Mouse (Mus musculus) CD4-positive, CD25-positive, alpha-beta regulatory T cell, adult 2 months (primary cell): ENCODE measurements around the gene Bicdl1.

Experiments used
- DNase-seq: peaks from one replicate; pipeline ENCODE4 v3.0.0-alpha.2; 2012; ENCODE audit warnings: low read depth, low spot score

The Bicdl1 gene

GRCm38 (mm10) chr5:115667894-115668293 lies 63.5 kb downstream of the Bicdl1 start:
- DNase-seq: no peak

- no peak for DNase-seq
Observed at GRCm38 (mm10) chr5:115667210-115667609, 64.2 kb downstream of the Bicdl1 start.

- no peak for DNase-seq
Observed at GRCm38 (mm10) chr5:115666366-115667065, 64.9 kb downstream of the Bicdl1 start.

- DNase-seq: no peak
Observed at GRCm38 (mm10) chr5:115662658-115663057, 68.8 kb downstream of the Bicdl1 start.

- DNase-seq: no peak
Observed at GRCm38 (mm10) chr5:115658352-115658751, 73.1 kb downstream of the Bicdl1 start.

GRCm38 (mm10) chr5:115657234-115657633 lies 74.2 kb downstream of the Bicdl1 start:
- DNase-seq: no peak

- no peak for DNase-seq
Observed at GRCm38 (mm10) chr5:115656677-115657076, 74.7 kb downstream of the Bicdl1 start.

- no peak for DNase-seq
Observed at GRCm38 (mm10) chr5:115653776-115654175, 77.6 kb downstream of the Bicdl1 start.

- DNase-seq: peak; percentile 99
Observed at GRCm38 (mm10) chr5:115652681-115653575, 78.5 kb downstream of the Bicdl1 start.

GRCm38 (mm10) chr5:115651821-115652220 lies 79.6 kb downstream of the Bicdl1 start:
- no peak for DNase-seq

GRCm38 (mm10) chr5:115650885-115651284 lies 80.5 kb downstream of the Bicdl1 start:
- DNase-seq: no peak

- DNase-seq: no peak
Observed at GRCm38 (mm10) chr5:115649699-115650098, 81.7 kb downstream of the Bicdl1 start.

GRCm38 (mm10) chr5:115648876-115649275 lies 82.5 kb downstream of the Bicdl1 start:
- no peak for DNase-seq

- DNase-seq: peak; percentile 54
Observed at GRCm38 (mm10) chr5:115644192-115644591, 87.2 kb downstream of the Bicdl1 start.

GRCm38 (mm10) chr5:115635536-115635935 lies 95.9 kb downstream of the Bicdl1 start:
- DNase-seq: peak; percentile 58

- no peak for DNase-seq
Observed at GRCm38 (mm10) chr5:115634046-115634445, 97.4 kb downstream of the Bicdl1 start.

GRCm38 (mm10) chr5:115633060-115633459 lies 98.4 kb downstream of the Bicdl1 start:
- DNase-seq: no peak

- DNase-seq: peak; percentile 49
Observed at GRCm38 (mm10) chr5:115632358-115632714, 99.1 kb downstream of the Bicdl1 start.

GRCm38 (mm10) chr5:115631505-115632357 lies 99.7 kb downstream of the Bicdl1 start, which contains the start of gene Rab35:
Gene Rab35, plus strand, starts transcription at chr5:115631908.
- DNase-seq: peak; percentile 97

GRCm38 (mm10) chr5:115630291-115630690 lies 101.1 kb downstream of the Bicdl1 start:
- DNase-seq: no peak

- DNase-seq: no peak
Observed at GRCm38 (mm10) chr5:115629672-115630071, 101.7 kb downstream of the Bicdl1 start.

- no peak for DNase-seq
Observed at GRCm38 (mm10) chr5:115628083-115628482, 103.3 kb downstream of the Bicdl1 start.
